Mouse (Mus musculus) kidney, postnatal 25 days (tissue): ENCODE data around the gene Lrrn2.
A peak's percentile ranks its signal among the peaks of the same experiment; 100 is the strongest.

Experiments
- DNase-seq, 2 experiments: peaks; one replicate each; pipeline ENCODE4 v3.0.0; 2021; ENCODE audit warnings: mixed read lengths in 2 of 2

The Lrrn2 gene

GRCm38 (mm10) chr1:132880161-132881005, at the start of gene Lrrn2:
Gene Lrrn2 (plus strand): TSS chr1:132880273.
- DNase-seq, result peak in 1 of 2 experiments; percentile 5

- no peak for DNase-seq
These were observed 48.1 kb upstream of the Lrrn2 start for GRCm38 (mm10) chr1:132831963-132832362.

- no peak for DNase-seq
These were observed 46.0 kb upstream of the Lrrn2 start for GRCm38 (mm10) chr1:132834037-132834436.

GRCm38 (mm10) chr1:132836895-132837294, 43.2 kb upstream of the Lrrn2 start:
- DNase-seq, result no peak

- no peak for DNase-seq
These were observed 42.4 kb upstream of the Lrrn2 start for GRCm38 (mm10) chr1:132837691-132838090.

- DNase-seq, result no peak
These were observed 41.7 kb upstream of the Lrrn2 start for GRCm38 (mm10) chr1:132838371-132838770.

- peak in 1 of 2 experiments; percentile 32 for DNase-seq
These were observed 36.5 kb upstream of the Lrrn2 start for GRCm38 (mm10) chr1:132843612-132844011.

GRCm38 (mm10) chr1:132844088-132844804, 35.8 kb upstream of the Lrrn2 start:
- DNase-seq, result peak; percentile 88 to 92

- DNase-seq, result peak in 1 of 2 experiments; percentile 37
These were observed 34.3 kb upstream of the Lrrn2 start for GRCm38 (mm10) chr1:132845766-132846165.

- DNase-seq, result no peak
These were observed 29.3 kb upstream of the Lrrn2 start for GRCm38 (mm10) chr1:132850809-132851208.

GRCm38 (mm10) chr1:132851296-132851695, 28.8 kb upstream of the Lrrn2 start:
- DNase-seq, result no peak

GRCm38 (mm10) chr1:132851771-132852170, 28.3 kb upstream of the Lrrn2 start:
- no peak for DNase-seq

GRCm38 (mm10) chr1:132853312-132853711, 26.8 kb upstream of the Lrrn2 start:
- DNase-seq, result no peak

- DNase-seq, result no peak
These were observed 21.3 kb upstream of the Lrrn2 start for GRCm38 (mm10) chr1:132858516-132859383.

GRCm38 (mm10) chr1:132864220-132864619, 15.9 kb upstream of the Lrrn2 start:
- DNase-seq, result peak; percentile 10 to 50

GRCm38 (mm10) chr1:132865585-132865984, 14.5 kb upstream of the Lrrn2 start:
- DNase-seq, result no peak

- no peak for DNase-seq
These were observed 9.7 kb upstream of the Lrrn2 start for GRCm38 (mm10) chr1:132870327-132870726.

- no peak for DNase-seq
These were observed 992 bp upstream of the Lrrn2 start for GRCm38 (mm10) chr1:132878951-132879610.

- DNase-seq, result no peak
These were observed 292 bp upstream of the Lrrn2 start for GRCm38 (mm10) chr1:132879801-132880160.

- no peak for DNase-seq
These were observed 1.1 kb downstream of the Lrrn2 start for GRCm38 (mm10) chr1:132881041-132881761.

- DNase-seq, result no peak
These were observed 1.8 kb downstream of the Lrrn2 start for GRCm38 (mm10) chr1:132881836-132882235.

GRCm38 (mm10) chr1:132885701-132886100, 5.6 kb downstream of the Lrrn2 start:
- DNase-seq, result no peak
